Mouse (Mus musculus) liver, embryonic 16.5 days (tissue): ENCODE results near the gene Memo1. TPM values are rescaled to one million over a fixed set of nuclear protein-coding genes. Genes with fewer than 3 reads are reported as not detected.

ENCODE experiments used
- ATAC-seq: fragments of 200-750 bp; cut with Nextera tagmentation; 2 replicates; pipeline ENCODE4 v1.8.0; 2017; ENCODE audit warnings: low read depth, mild to moderate bottlenecking, moderate number of reproducible peaks, moderate library complexity
- H3K27ac ChIP-seq: fragments of 300-500 bp; sonication (generic); 2 replicates; pipeline ENCODE4 v1.5.1; 2014; ENCODE audit warnings: mild to moderate bottlenecking, low read length
- H3K27me3 ChIP-seq: fragments of 300-500 bp; sonication (generic); 2 replicates; pipeline ENCODE4 v1.6.1; 2014; ENCODE audit warnings: low read depth, low read length, mixed read lengths; ENCODE audit not compliant: control insufficient read depth, insufficient read depth
- H3K36me3 ChIP-seq: fragments of 300-500 bp; sonication (generic); 2 replicates; pipeline ENCODE4 v1.6.1; 2014; ENCODE audit warnings: mild to moderate bottlenecking; ENCODE audit not compliant: control insufficient read depth, insufficient read depth
- H3K4me1 ChIP-seq: fragments of 300-500 bp; sonication (generic); 2 replicates; pipeline ENCODE4 v1.6.1; 2014; ENCODE audit warnings: low read depth, low read length, mixed read lengths; ENCODE audit not compliant: control insufficient read depth
- H3K4me2 ChIP-seq: fragments of 300-500 bp; sonication (generic); 2 replicates; pipeline ENCODE4 v1.6.1; 2014; ENCODE audit warnings: low read depth, low read length, mixed read lengths
- H3K4me3 ChIP-seq: fragments of 300-500 bp; sonication (generic); 2 replicates; pipeline ENCODE4 v1.5.1; 2014; ENCODE audit warnings: low read depth, mild to moderate bottlenecking, low read length
- H3K9ac ChIP-seq: fragments of 300-500 bp; sonication (generic); 2 replicates; pipeline ENCODE4 v1.6.1; 2014; ENCODE audit warnings: low read depth, low read length
- H3K9me3 ChIP-seq: fragments of 300-500 bp; sonication (generic); replicated peaks from 2 replicates; pipeline ENCODE4 v1.6.1; 2016; ENCODE audit warnings: low read length; ENCODE audit not compliant: control insufficient read depth
- WGBS: fragments of 180-500 bp; shearing (Covaris S2); extraction: QIAGEN DNeasy Blood & Tissue Kit; methylation state at CpG from one replicate; pipeline ENCODE4 v1.1.7; 2014; ENCODE audit not compliant: insufficient replicate concordance; 5-methylcytosine and 5-hydroxymethylcytosine counted together
- polyA plus RNA-seq: library from polyadenylated mRNA; unstranded; fragments of >200 nt; fragmentation: Nextera tagmentation; extraction: Ambion mirVana; gene quantifications from 2 replicates; pipeline ENCODE4 v1.2.1, GENCODE M21; 2015

Memo1 gene
- polyA plus RNA-seq, 1 experiment from 2014 or later: 82.5 TPM

- peak; percentile 92 for ATAC-seq
- Histone ChIP-seq H3K27me3 (no peaks in the 10 kb centered on the region), H3K27ac (peak overlapping the region; percentile 84), H3K36me3 (no peaks in the 10 kb centered on the region; the same call in 1 of the 2 replicates), H3K4me1 (peaks cover 49% of the 10 kb centered on the region), H3K9ac (no peak overlapping the region), H3K9me3 (peaks cover 6% of the 10 kb centered on the region), H3K4me3 (no peak overlapping the region), H3K4me2 (peak overlapping the region; percentile 2; the same call in 1 of the 2 replicates)
- WGBS: 44% methylated on average over 11 of the region's 11 CpGs
Observed at GRCm38 (mm10) chr17:74267415-74268180, 27.7 kb downstream of the Memo1 start.

GRCm38 (mm10) chr17:74265636-74266035, 29.7 kb downstream of the Memo1 start:
- no peak overlapping the region for H3K9ac ChIP-seq
- ATAC-seq: no peak
- no peaks in the 10 kb centered on the region for H3K27me3 ChIP-seq
- H3K4me3 ChIP-seq: no peak overlapping the region
- H3K4me2 ChIP-seq: no peak overlapping the region
- H3K4me1 ChIP-seq: peaks cover 42% of the 10 kb centered on the region
- H3K36me3 ChIP-seq: no peaks in the 10 kb centered on the region; the same call in 1 of the 2 replicates
- peaks cover 6% of the 10 kb centered on the region for H3K9me3 ChIP-seq
- no peak overlapping the region; the same call in 1 of the 2 replicates for H3K27ac ChIP-seq
- 34% methylated on average over 1 of the region's 1 CpGs for WGBS

GRCm38 (mm10) chr17:74265156-74265505, 30.2 kb downstream of the Memo1 start:
- H3K36me3 ChIP-seq: no peaks in the 10 kb centered on the region; the same call in 1 of the 2 replicates
- no peaks in the 10 kb centered on the region for H3K27me3 ChIP-seq
- H3K9me3 ChIP-seq: peaks cover 6% of the 10 kb centered on the region
- H3K9ac ChIP-seq: no peak overlapping the region
- H3K27ac ChIP-seq: peak overlapping the region; percentile 27
- H3K4me3 ChIP-seq: no peak overlapping the region
- 36% methylated on average over 5 of the region's 5 CpGs for WGBS
- no peak overlapping the region for H3K4me2 ChIP-seq
- peaks cover 39% of the 10 kb centered on the region for H3K4me1 ChIP-seq
- no peak for ATAC-seq

- no peak overlapping the region for H3K9ac ChIP-seq
- H3K4me3 ChIP-seq: no peak overlapping the region
- 64% methylated on average over 3 of the region's 3 CpGs for WGBS
- H3K27ac ChIP-seq: peak overlapping the region; percentile 27
- H3K4me2 ChIP-seq: no peak overlapping the region
- peaks cover 39% of the 10 kb centered on the region for H3K4me1 ChIP-seq
- ATAC-seq: no peak
- peaks cover 6% of the 10 kb centered on the region for H3K9me3 ChIP-seq
- no peaks in the 10 kb centered on the region; the same call in 1 of the 2 replicates for H3K36me3 ChIP-seq
- no peaks in the 10 kb centered on the region for H3K27me3 ChIP-seq
Observed at GRCm38 (mm10) chr17:74264333-74265155, 30.8 kb downstream of the Memo1 start.

- no peak overlapping the region for H3K4me2 ChIP-seq
- no peak overlapping the region for H3K4me3 ChIP-seq
- H3K36me3 ChIP-seq: peaks cover 3% of the 10 kb centered on the region
- H3K9me3 ChIP-seq: no peaks in the 10 kb centered on the region
- H3K9ac ChIP-seq: no peak overlapping the region
- ATAC-seq: no peak
- WGBS: 76% methylated on average over 3 of the region's 3 CpGs
- H3K27ac ChIP-seq: no peak overlapping the region
- H3K27me3 ChIP-seq: no peaks in the 10 kb centered on the region
- H3K4me1 ChIP-seq: peaks cover 31% of the 10 kb centered on the region
Observed at GRCm38 (mm10) chr17:74262415-74262814, 32.9 kb downstream of the Memo1 start.

GRCm38 (mm10) chr17:74245284-74245683, 50.0 kb downstream of the Memo1 start:
- Histone ChIP-seq H3K36me3 (peaks cover 4% of the 10 kb centered on the region; the same call in 1 of the 2 replicates), H3K9me3 (no peaks in the 10 kb centered on the region), H3K4me1 (peaks cover 2% of the 10 kb centered on the region; the same call in 1 of the 2 replicates), H3K4me2 (no peak overlapping the region), H3K27me3 (no peaks in the 10 kb centered on the region), H3K9ac (no peak overlapping the region), H3K4me3 (no peak overlapping the region), H3K27ac (no peak overlapping the region)
- WGBS: 62% methylated on average over 1 of the region's 1 CpGs
- no peak for ATAC-seq

GRCm38 (mm10) chr17:74242788-74243187, 52.5 kb downstream of the Memo1 start:
- peaks cover 14% of the 10 kb centered on the region for H3K36me3 ChIP-seq
- ATAC-seq: no peak
- WGBS: 75% methylated on average over 3 of the region's 3 CpGs
- H3K9ac ChIP-seq: no peak overlapping the region
- no peak overlapping the region for H3K4me2 ChIP-seq
- peaks cover 2% of the 10 kb centered on the region; the same call in 1 of the 2 replicates for H3K4me1 ChIP-seq
- no peak overlapping the region for H3K27ac ChIP-seq
- no peaks in the 10 kb centered on the region for H3K9me3 ChIP-seq
- H3K27me3 ChIP-seq: no peaks in the 10 kb centered on the region
- H3K4me3 ChIP-seq: no peak overlapping the region

GRCm38 (mm10) chr17:74240322-74240721, 55.0 kb downstream of the Memo1 start:
- peaks cover 2% of the 10 kb centered on the region; the same call in 1 of the 2 replicates for H3K4me1 ChIP-seq
- WGBS: 76% methylated on average over 1 of the region's 1 CpGs
- no peak overlapping the region for H3K27ac ChIP-seq
- no peaks in the 10 kb centered on the region for H3K9me3 ChIP-seq
- peaks cover 17% of the 10 kb centered on the region for H3K36me3 ChIP-seq
- no peak; the same call in 1 of the 2 replicates for ATAC-seq
- no peak overlapping the region for H3K4me3 ChIP-seq
- H3K4me2 ChIP-seq: no peak overlapping the region
- H3K27me3 ChIP-seq: no peaks in the 10 kb centered on the region
- no peak overlapping the region for H3K9ac ChIP-seq
